Mouse (Mus musculus): Measurements from ENCODE around the gene Celf2. TPM values are rescaled to one million over a fixed set of nuclear protein-coding genes. Genes with fewer than 3 reads are reported as not detected.

The Celf2 gene
- total and polyA plus RNA-seq, 3 experiments = 20.1 to 47.6 (median 45.5) TPM

DNA sequence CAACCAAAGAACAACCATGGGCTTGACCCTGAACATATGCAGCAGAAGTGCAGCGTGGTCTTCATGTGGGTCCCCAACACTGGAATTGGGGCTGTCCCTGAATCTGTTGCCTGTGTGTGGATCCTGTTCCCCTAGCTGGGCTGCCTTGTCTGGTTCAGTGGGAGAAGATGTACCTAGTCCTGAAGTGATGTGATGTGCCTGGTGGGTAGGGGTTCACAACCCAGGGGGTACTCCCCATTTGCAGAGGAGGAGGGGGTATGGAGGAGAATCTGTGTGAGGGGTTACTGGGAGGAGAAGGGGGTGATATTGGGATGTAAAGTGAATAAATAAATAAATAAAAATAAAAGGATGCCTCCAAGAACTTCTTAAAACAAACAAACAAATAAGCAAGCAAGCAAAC lies 831.1 kb downstream of the Celf2 start:
- DNase-seq = no peak

DNA sequence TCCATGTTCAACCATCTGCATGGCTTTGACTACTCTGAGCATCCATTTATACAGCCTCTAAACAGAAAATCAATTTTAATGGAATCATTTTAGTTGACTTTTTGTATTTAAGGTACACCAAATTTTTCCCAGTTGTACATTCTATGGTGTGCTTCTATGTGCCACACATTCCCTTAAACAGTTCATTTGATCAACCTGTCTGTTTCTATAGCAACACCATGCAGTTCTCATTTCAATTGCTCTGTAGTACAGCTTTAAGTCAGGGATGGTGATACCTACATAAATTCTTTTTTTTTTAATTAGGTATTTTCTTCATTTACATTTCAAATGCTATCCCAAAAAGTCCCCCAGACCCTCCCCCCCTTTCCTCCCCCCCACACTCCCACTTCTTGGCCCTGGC lies 831.9 kb downstream of the Celf2 start:
- DNase-seq = no peak

DNA sequence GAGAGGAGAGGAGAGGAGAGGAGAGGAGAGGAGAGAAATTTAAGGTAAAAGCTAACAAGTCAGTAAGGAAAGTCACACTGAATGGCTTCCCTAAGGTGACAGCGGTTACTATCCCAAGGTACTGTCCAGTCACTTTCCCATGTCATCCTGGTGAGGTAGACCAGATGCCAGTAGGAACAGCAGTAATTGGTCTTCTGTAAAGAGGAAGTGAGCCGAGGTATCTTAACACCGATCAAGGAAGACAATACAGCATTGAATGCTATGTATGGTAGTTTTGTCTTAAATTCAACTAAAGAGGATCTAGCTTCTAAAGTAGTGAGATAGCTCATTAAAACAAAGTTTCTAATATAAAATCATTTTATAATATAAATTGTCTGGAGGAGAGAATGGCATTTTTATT lies 835.0 kb downstream of the Celf2 start:
- no peak for DNase-seq

DNA sequence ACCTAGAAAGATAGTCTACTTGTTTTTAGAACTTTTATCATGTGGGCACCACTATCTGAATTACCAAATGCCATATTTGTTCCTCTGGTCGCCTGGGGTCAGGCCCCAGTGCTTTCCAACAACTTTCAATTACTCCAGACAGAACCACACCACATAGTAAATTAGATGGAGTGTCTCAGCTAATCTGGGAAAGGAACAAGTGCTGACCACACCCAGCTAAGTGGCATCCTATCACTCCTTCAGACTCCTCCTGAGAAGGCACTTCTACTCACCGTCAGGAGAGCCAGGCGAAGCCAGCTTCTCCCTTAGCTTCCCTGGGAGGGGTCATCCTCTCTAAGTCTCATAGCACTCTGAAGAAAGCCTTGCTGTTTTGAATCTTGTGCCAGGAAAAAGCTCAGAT lies 835.9 kb downstream of the Celf2 start:
- no peak for DNase-seq

DNA sequence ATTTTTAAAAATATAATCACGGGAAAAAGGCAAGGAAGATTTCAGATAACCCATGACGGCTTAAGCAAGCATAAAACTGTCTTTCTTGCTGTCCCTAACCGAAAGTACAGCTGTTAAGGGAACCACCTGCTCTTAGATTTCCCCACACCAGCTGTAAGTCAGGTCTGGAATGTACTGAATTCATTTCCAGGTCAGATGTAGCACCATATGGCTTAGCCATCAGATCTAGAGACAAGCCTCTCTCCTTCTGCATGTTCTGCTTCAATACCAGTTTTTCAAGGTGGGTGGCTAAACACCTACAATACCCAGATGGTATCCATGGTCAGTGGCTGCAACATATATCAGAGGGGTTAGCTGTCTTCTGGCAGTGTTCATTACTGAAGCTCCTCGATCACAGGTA lies 841.8 kb downstream of the Celf2 start:
- no peak for DNase-seq

GRCm38 (mm10) chr2:6659834-6660233 lies 849.5 kb downstream of the Celf2 start:
- no peak for DNase-seq

DNA sequence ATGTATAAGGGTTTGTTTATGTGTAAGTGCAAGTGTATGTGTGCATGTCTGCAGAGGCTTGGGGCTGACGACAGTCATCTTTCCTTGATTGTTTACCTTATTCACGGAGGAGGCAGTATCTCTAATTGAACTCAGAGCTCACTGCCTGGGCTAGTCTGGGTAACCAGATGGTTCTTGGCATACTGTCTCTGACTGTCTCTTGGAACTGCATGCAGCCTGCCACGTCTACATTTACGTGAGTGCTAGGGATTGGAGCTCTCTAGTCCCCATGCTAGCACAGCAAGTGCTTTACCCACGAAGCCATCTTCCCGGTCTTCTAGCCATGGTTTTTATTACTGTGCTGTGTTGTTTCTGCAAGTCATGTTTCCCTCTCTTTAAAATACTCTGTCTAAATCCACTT lies 855.6 kb downstream of the Celf2 start:
- DNase-seq = no peak

DNA sequence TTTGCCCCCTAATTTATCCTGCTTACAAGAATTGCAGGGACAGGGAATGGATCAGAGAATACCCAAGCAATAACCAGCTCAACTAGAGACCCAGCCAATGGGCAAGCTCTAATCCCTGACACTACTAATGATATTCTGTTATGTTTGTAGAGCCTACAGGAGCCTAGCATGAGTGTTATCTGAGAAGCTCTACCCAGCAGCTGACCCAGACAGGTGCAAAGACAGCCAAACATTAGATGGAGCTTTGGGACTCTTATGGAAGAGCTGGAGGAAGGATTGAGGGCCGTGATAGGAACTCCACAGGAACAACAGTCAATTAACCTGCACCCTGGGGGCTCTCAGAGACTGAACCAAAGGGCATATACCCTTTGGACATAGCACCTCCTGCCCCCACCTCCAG lies 857.7 kb downstream of the Celf2 start:
- DNase-seq = no peak

- no peak for DNase-seq
These were observed 860.5 kb downstream of the Celf2 start for GRCm38 (mm10) chr2:6648877-6649276.

DNA sequence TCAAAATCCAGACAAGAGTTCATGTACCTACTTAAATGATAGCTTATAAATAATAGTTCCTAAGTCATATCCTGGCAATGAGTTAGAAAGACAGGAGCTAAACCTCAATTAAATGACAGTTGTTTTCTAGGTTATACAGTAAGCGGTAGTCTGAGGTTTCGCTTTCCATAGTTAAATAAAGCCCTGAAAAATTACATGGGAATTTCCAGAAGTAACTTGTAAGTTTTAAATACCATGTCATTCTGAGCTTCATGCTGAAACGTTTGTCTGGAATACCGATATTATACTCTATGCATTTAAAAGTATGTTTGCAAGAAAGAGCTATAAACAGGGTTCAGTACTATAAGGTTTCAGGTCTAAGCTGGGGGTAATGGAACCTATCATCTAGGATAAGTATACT lies 862.3 kb downstream of the Celf2 start:
- no peak for DNase-seq

GRCm38 (mm10) chr2:6646325-6646724 lies 863.0 kb downstream of the Celf2 start:
- DNase-seq = no peak

GRCm38 (mm10) chr2:6642222-6642850 lies 867.0 kb downstream of the Celf2 start:
- DNase-seq = no peak

GRCm38 (mm10) chr2:6639370-6639769 lies 870.0 kb downstream of the Celf2 start:
- DNase-seq = no peak

GRCm38 (mm10) chr2:6637147-6637546 lies 872.2 kb downstream of the Celf2 start:
- DNase-seq = no peak

DNA sequence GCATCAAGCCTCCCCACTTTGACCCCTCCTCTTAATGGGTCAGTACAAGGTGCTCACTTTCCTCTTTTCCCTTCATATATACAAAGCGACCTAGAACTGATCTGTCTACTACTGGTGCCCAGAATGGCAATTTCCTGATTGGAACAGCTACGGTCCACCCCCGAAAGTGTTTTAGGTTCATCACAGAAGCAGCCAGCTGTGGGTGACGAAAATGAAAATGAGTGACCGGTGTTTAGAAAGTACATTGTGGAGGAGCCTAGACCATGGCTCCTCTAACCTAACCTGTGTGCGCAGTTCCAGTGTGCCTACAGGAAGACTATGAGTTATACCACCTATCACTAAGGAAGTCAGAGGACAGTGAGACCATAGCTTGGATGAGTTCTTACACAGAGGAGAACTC lies 874.5 kb downstream of the Celf2 start:
- no peak for DNase-seq

DNA sequence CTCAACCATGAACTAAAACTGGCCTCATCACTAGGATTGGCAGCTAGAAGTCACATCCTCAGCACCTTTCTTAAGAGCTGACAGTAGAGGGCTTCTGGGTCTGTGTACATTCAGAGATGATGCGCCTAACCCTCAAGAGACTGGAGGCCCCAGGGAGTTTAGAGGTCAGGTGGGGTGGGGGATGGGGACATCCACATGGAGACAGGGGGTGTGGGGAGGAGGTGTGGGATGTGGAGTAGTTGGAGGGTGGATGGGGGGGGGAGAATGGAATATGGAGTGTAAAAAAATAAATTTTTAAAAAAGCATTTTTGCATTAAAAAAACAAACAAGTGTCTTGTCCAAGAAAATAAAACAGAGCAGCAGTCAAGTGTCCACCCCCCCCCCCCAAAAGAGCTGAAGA lies 876.2 kb downstream of the Celf2 start:
- DNase-seq = no peak

GRCm38 (mm10) chr2:6623802-6624201 lies 885.6 kb downstream of the Celf2 start:
- no peak for DNase-seq

GRCm38 (mm10) chr2:6622082-6622481 lies 887.3 kb downstream of the Celf2 start:
- no peak for DNase-seq

- DNase-seq = no peak
These were observed 890.5 kb downstream of the Celf2 start for GRCm38 (mm10) chr2:6618856-6619255.

GRCm38 (mm10) chr2:6618450-6618849 lies 890.9 kb downstream of the Celf2 start:
- no peak for DNase-seq

DNA sequence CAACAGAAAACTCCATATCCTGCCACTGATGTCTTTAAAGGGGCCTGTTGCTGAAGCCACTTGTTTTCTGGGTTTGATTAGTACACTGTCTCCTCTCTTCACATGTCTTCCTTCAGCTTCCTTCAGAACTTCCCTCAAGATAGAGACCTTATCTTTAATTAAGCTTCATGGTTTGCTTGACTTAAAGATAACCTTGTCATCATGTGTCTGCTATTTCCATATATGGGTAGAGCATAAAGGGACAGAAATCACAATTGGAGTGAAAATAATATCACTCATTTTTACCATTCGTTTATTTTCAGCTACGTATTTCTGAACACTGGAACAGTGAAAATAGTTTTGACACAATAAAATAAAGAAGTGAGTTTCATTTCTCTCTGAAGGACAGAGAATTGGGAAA lies 905.0 kb downstream of the Celf2 start:
- DNase-seq = no peak

GRCm38 (mm10) chr2:6603880-6604279 lies 905.5 kb downstream of the Celf2 start:
- no peak for DNase-seq

GRCm38 (mm10) chr2:6602163-6602562 lies 907.2 kb downstream of the Celf2 start:
- DNase-seq = no peak

DNA sequence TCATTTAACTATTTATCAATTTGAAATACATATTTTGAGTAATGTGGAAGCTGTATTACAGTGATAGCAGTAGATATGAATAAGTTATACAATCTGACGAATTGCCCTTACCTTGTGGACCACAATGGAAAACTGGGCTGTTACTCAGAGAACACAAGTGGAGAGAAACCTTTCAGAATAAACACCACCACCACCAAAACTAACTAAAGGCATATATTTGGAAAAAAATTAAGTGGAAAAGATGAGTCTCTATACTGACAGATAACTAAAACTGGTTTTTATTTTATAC lies 910.5 kb downstream of the Celf2 start:
- DNase-seq = no peak
